Mouse (Mus musculus) CD4-positive naive resting alpha-beta T cell, adult 57 days (primary cell): ENCODE measurements around the gene Emg1. TPM values are rescaled to one million over a fixed set of nuclear protein-coding genes. Genes with fewer than 3 reads are reported as not detected.

ENCODE experiments used
- total RNA-seq: library from RNA; stranded (reverse); gene quantifications from one replicate; pipeline ENCODE4 v1.2.4, GENCODE M21; 2023

Gene Emg1
- total RNA-seq, result 168 TPM

DNA sequence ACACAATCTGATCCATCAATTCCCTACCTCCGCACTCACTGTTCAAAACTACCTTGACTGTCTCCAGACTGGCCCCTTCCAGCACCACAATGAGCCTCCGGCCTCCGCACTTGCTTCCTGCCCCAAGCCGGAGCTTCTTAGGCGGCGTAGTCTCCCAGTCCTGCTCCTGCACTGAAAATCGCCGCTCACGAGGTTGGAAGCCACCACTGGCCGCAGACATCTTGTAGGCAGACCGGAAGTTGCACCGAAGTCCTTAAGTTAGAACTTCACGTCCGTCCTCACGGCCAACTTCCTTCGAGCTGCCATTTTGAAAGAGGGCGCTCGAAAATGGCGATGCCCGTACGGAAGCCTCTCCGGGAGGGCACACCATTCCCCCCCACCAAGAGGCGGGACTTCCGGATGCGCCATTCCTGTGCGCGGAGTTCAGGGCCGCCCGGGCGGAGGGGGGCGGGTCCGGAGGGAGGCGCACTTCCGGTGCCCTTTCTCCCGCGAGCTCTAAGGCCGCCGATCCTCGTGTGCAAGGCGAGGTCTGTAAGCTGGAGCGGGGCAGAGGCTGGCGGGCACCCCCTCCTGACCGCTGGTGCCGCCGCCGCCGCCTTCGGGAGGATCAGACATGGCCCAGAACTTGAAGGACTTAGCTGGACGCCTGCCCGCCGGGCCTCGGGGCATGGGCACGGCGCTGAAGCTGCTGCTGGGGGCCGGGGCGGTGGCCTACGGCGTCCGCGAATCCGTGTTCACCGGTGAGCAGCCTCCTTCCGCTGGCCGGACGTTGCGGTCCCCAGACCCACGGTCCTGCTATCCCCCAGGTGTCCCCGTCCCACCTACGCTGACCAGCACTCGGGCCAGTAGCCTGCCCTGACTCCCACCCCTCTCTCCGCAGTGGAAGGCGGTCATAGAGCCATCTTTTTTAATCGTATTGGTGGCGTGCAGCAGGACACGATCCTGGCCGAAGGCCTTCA, at the start of gene Emg1, which contains the start of gene Phb2:
TSS of gene Emg1 (minus strand) at position 355 of the 959 bp plus-strand sequence.
TSS of gene Phb2 (plus strand) at position 513 of the 959 bp plus-strand sequence.

DNA sequence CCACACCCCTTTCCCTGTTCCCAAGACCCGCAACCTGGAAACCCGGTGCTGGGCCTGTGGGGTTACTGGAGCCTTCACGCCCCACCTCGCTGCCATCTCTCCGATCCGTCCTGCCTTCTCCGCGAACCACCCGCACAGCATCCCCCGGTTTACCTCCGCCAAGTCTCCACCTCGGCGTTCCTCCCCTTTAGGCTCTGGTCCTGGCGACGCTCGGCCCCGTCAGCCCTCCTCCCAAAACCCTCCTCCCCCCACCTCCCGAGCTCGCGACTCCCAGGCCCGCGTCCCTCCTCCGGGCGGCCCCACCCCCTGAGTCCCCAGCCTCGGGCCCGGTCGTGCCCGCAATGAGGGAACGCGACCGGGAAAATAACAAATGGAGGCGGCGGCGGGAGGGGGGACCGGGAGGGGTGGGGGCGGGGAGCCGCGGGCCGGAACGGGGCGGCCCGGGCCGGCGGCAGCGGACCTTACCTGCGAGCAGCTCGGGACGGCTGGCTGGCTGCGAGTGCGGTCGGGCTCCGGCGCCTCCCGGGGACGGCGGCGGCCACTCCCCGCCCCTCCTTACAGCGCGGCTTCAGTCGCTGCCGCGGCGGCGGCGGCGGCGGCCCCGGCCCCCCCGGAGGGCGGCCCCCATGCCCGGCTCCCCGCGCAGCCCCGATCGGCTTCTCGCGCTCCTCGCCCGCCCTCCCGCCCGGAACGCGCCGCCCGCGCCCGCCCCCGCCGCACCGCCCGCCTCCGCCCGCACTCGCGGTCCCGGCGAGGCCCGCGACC, 44.0 kb upstream of the Emg1 start, which contains the start of the genes Gm45234 and Atn1:
TSS of gene Gm45234 (minus strand) at position 191 of the 765 bp plus-strand sequence.
TSS of gene Atn1 (minus strand) at position 694 of the 765 bp plus-strand sequence.

DNA sequence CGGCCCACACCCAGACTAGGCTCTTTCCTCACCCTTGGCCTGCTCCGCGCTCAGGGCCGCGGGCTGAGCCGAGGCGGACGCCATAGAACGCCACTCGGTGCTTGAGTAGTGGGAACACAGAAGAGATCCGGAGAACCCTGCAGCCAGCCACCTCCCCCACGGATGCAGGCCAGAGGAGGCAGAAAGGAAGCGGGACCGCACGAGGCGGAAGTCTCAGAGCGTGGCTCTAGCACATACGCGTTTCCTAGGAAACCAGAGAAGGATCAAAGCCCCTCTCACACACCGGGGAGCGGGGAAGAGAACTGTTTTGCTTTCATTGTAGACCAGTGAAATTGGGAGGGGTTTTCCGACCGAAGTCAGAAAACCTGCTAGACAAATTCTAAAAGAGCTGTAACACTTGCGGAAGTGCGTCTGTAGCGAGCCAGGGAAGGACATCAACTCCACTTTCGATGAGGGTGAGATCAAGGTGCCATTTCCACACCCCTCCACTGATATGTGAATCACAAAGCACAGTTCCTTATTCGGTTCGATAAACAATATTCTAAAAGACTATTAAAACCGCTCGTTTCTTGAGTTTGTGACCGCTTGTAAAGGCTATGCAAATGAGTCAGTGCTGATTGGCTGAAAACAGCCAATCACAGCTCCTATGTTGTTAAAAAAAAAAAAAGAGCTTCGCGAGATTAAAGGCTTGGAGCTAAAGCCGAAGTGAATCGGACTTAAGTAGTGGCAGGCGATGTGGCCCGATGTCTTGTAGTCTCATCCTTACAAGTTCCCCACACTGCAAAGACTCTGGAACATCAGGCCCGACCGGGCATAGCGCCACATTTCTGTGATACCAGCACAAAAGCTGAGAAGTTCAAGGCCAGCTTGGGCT, 29.1 kb upstream of the Emg1 start, which contains the start of gene Grcc10:
TSS of gene Grcc10 (minus strand) at position 487 of the 874 bp plus-strand sequence.

DNA sequence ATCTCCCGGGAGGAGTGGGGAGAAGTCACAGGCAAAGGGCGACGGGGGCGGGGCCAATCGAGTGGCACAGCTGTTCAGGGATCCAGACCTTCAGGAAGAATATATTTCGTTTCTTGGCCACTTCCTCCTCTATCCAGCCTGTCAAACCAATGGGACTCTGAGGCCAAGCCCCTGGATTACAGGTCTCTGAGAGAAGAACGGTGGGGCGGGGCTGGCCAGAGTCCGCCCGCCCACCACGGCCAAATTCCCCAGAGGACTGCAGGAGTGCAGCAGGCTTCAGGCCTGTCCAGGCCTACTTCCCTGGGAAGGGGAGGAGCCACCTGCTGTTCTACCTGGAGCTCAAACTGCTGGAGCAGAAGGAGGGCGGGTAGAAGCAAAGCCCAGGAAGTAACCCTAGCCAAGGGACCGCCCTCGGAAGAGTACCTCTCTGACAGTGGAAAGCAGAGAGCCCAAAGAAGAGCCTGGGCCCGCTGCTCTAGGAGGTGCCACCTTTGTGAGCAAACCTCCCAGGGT, 26.6 kb upstream of the Emg1 start, which contains the start of gene Ptpn6:
TSS of gene Ptpn6 (minus strand) at position 204 of the 513 bp plus-strand sequence.

DNA sequence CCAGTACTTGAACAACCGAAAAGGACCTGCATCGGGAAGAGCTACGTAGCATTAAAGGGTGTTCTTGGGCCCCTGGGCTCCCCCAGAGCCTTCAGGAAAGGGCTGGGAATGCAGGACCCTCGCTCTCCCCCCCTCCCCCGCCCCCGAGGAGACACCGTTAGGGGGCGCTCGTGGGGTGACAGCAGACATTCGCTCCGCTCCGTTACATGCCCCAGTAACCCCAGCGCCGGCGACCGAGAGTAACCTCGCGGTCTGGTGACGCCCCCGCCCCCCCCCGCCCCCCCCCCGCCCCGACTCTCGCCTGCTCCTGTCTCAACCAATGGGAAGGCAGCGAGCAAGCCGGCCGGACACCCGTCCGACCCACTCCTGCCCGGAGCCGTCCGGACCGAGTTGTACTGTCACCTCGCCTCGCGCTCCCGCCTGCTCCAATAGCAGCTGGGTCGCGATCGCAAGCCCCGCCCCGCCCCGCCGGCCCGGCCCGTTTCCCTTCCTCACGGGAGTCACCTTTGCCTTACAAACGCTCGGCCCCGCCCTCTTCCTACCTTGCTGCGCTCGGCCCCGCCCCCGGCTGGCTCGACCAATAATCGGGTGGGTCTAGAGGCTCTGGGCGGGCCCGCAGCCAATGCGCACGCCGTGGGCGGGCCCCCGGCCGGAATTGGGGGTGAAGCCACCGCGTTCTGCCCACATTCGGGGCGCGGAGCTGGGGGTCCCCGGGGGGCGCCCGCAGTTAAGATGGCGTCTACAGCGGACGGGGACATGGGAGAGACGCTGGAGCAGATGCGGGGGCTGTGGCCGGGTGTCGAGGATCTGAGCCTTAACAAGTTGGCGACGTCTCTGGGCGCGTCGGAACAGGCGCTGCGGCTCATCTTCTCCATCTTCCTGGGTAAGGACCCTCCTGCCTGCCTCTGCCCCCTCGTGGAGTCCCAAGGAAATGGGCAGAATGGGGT, 49.2 kb downstream of the Emg1 start, which contains the start of gene Lpcat3:
TSS of gene Lpcat3 (plus strand) at position 551 of the 947 bp plus-strand sequence.

Other genes starting within 250 kb of the Emg1 start
- gene Clstn3, start 247.4 kb downstream of the Emg1 start, total RNA-seq, result 121 TPM
- 0.24 TPM for gene C1rl, start 219.1 kb downstream of the Emg1 start, total RNA-seq
- 2.0 TPM for gene C1ra, start 199.8 kb downstream of the Emg1 start, total RNA-seq
- 2.8 TPM for gene C1s1, start 169.8 kb downstream of the Emg1 start, total RNA-seq
- gene C1rb, start 141.9 kb downstream of the Emg1 start, total RNA-seq, result not detected
- 0.21 TPM for gene C1s2, start 76.1 kb downstream of the Emg1 start, total RNA-seq
- gene Lpcat3, start 49.2 kb downstream of the Emg1 start, total RNA-seq, result 82.6 TPM
- gene Phb2, start 158 bp upstream of the Emg1 start, total RNA-seq, result 186 TPM
- 178 TPM for gene Ptpn6, start 26.5 kb upstream of the Emg1 start, total RNA-seq
- gene Grcc10, start 29.2 kb upstream of the Emg1 start, total RNA-seq, result 265 TPM
- gene Gm45234, start 43.8 kb upstream of the Emg1 start, total RNA-seq, result 1.5 TPM
- 188 TPM for gene Atn1, start 44.3 kb upstream of the Emg1 start, total RNA-seq
- gene Eno2, start 57.5 kb upstream of the Emg1 start, total RNA-seq, result 2.7 TPM
- gene Lrrc23, start 67.5 kb upstream of the Emg1 start, total RNA-seq, result 10.8 TPM
- 3.6 TPM for gene Spsb2, start 96.5 kb upstream of the Emg1 start, total RNA-seq
- gene Tpi1, start 102.1 kb upstream of the Emg1 start, total RNA-seq, result 31.2 TPM
- gene Usp5, start 117.3 kb upstream of the Emg1 start, total RNA-seq, result 58.0 TPM
- 1.8 TPM for gene Cdca3, start 117.4 kb upstream of the Emg1 start, total RNA-seq
- not detected for gene Gnb3, start 128.1 kb upstream of the Emg1 start, total RNA-seq
- 1.0 TPM for gene P3h3, start 145.6 kb upstream of the Emg1 start, total RNA-seq
- gene Gpr162, start 151.8 kb upstream of the Emg1 start, total RNA-seq, result 2.3 TPM
- gene Cd4, start 176.0 kb upstream of the Emg1 start, total RNA-seq, result 458 TPM
- 1.6 TPM for gene Lag3, start 199.5 kb upstream of the Emg1 start, total RNA-seq
- gene Ptms, start 207.9 kb upstream of the Emg1 start, total RNA-seq, result 75.5 TPM
- 86.9 TPM for gene Mlf2, start 219.2 kb upstream of the Emg1 start, total RNA-seq